Mouse (Mus musculus) brain, embryonic 14.5 days (tissue): ENCODE measurements at regions not wholly inside any gene's neighbourhood (a gene's known extent, or its start where the extent isn't known, plus 50 kb on each side); places are given as distances from the start of the nearest gene placed in this dataset.
"Not testable (repeated sequence)": the region's sequence is repeated elsewhere in the genome, so short reads cannot be mapped to it uniquely, and the experiment has no call there.

Experiments used
- DNase-seq: peaks from one replicate; pipeline ENCODE4 v3.0.0-alpha.2; 2011; ENCODE audit warnings: low read depth
- CTCF ChIP-seq: fragments of 200-500 bp; IDR thresholded peaks from 2 replicates; pipeline ENCODE4 v1.5.1; 2012; ENCODE audit warnings: inconsistent platforms, mild to moderate bottlenecking, moderate library complexity, borderline replicate concordance; ENCODE audit not compliant: insufficient read depth, insufficient read length; ENCODE audit errors: extremely low read depth
- POLR2A ChIP-seq: fragments of 200-500 bp; IDR thresholded peaks from 2 replicates; pipeline ENCODE4 v1.6.1; 2012; ENCODE audit warnings: mild to moderate bottlenecking, inconsistent platforms, borderline replicate concordance; ENCODE audit not compliant: poor library complexity, insufficient read depth, insufficient read length, severe bottlenecking; ENCODE audit errors: extremely low read depth

- DNase-seq: peak; percentile 47
- TF ChIP-seq CTCF (no peak), POLR2A (no peak)
These were observed 182.0 kb upstream of the Cdkn3 start for GRCm38 (mm10) chr14:46578051-46579000.

- TF ChIP-seq CTCF (no peak), POLR2A (no peak)
- DNase-seq: no peak
These were observed 184.5 kb upstream of the Cdkn3 start for GRCm38 (mm10) chr14:46575889-46576288.

- TF ChIP-seq POLR2A (no peak), CTCF (no peak)
- no peak for DNase-seq
These were observed 184.9 kb upstream of the Cdkn3 start for GRCm38 (mm10) chr14:46575414-46575813.

- no peak for DNase-seq
- TF ChIP-seq CTCF: no peak
- no peak for TF ChIP-seq POLR2A
These were observed 182.9 kb upstream of the Bmp4 start for GRCm38 (mm10) chr14:46573401-46573800.

- DNase-seq: not testable (repeated sequence)
These were observed 182.5 kb upstream of the Bmp4 start for GRCm38 (mm10) chr14:46572972-46573371.

- peak; percentile 53 for DNase-seq
- no peak for TF ChIP-seq CTCF
- TF ChIP-seq POLR2A: no peak
These were observed 181.4 kb upstream of the Bmp4 start for GRCm38 (mm10) chr14:46571841-46572240.

- DNase-seq: peak; percentile 28
- TF ChIP-seq CTCF (no peak), POLR2A (no peak)
These were observed 178.8 kb upstream of the Bmp4 start for GRCm38 (mm10) chr14:46569273-46569672.

- DNase-seq: no peak
- TF ChIP-seq POLR2A: no peak
- TF ChIP-seq CTCF: no peak
These were observed 176.9 kb upstream of the Bmp4 start for GRCm38 (mm10) chr14:46567411-46567780.

- TF ChIP-seq CTCF: no peak
- no peak for TF ChIP-seq POLR2A
- no peak for DNase-seq
These were observed 176.4 kb upstream of the Bmp4 start for GRCm38 (mm10) chr14:46566681-46567410.

GRCm38 (mm10) chr14:46564998-46565397 lies 174.5 kb upstream of the Bmp4 start:
- peak; percentile 64 for DNase-seq
- peak; percentile 74; the same call in 1 of the 2 replicates for TF ChIP-seq CTCF
- no peak for TF ChIP-seq POLR2A

GRCm38 (mm10) chr14:46562016-46562415 lies 171.5 kb upstream of the Bmp4 start:
- no peak for DNase-seq

GRCm38 (mm10) chr14:46553239-46553638 lies 162.8 kb upstream of the Bmp4 start:
- TF ChIP-seq CTCF (no peak), POLR2A (no peak)
- DNase-seq: no peak

More at GRCm38 (mm10) chr14:46562016-46562415, 171.5 kb upstream of the Bmp4 start:
- TF ChIP-seq POLR2A (no peak), CTCF (no peak)

- no peak for DNase-seq
- TF ChIP-seq POLR2A: no peak
- no peak for TF ChIP-seq CTCF
These were observed 155.7 kb upstream of the Bmp4 start for GRCm38 (mm10) chr14:46546146-46546545.
